ENCODE assay signal across 50 mouse cellular contexts in the genomic region with DNA sequence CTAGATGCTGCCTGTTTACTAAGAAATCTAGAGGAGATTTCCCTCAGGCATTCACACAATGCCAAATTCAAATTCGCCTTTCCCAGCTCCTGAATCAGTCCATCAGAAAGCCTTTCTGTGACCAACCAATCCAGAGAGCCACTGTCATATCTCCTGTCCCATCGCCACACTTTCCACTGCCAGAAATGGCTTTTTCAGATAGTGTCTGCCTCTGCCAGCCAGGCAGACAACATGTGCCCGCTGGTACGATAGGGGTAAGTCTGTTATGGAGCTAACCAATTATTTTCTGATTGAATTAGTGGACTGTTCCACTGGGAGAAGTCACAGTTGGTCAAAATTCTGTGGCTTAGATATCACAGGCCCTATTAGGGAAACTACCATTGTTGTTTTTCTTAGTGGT. TPM values are rescaled to one million over a fixed set of nuclear protein-coding genes. Genes with fewer than 3 reads are reported as not detected.
"Had no signal": no experiment of that assay in that cellular context is flagged by ENCODE, and none has a peak within 500 bp of the region (broad histone marks: within the 10 kb centered on the region; RNA-seq: fewer than 3 reads in every experiment).

No protein-coding gene starts in this region.

- H3K9me3 ChIP-seq: heart, embryonic 10.5 days; heart, embryonic 12.5 days; heart, embryonic 13.5 days; heart, embryonic 15.5 days; hindbrain, embryonic 10.5 days; hindbrain, embryonic 12.5 days; hindbrain, embryonic 13.5 days; hindbrain, embryonic 15.5 days; intestine, embryonic 15.5 days; kidney, embryonic 15.5 days had no signal

- H3K4me3 ChIP-seq: heart, embryonic 10.5 days; heart, embryonic 12.5 days; heart, embryonic 13.5 days; heart, embryonic 15.5 days; hindbrain, embryonic 10.5 days; hindbrain, embryonic 12.5 days; hindbrain, embryonic 13.5 days; hindbrain, embryonic 15.5 days; intestine, embryonic 15.5 days; kidney, embryonic 15.5 days; layer of hippocampus, adult 2 months; left cerebral cortex, adult 2 months had no signal

- H3K27me3 ChIP-seq: heart, embryonic 13.5 days; heart, embryonic 15.5 days; hindbrain, embryonic 12.5 days; hindbrain, embryonic 13.5 days; hindbrain, embryonic 15.5 days; intestine, embryonic 15.5 days; kidney, embryonic 15.5 days had no signal

- H3K4me2 ChIP-seq: heart, embryonic 11.5 days; heart, embryonic 12.5 days; heart, embryonic 13.5 days; heart, embryonic 15.5 days; hindbrain, embryonic 12.5 days; hindbrain, embryonic 13.5 days; hindbrain, embryonic 15.5 days; intestine, embryonic 15.5 days; kidney, embryonic 15.5 days had no signal

- H3K4me1 ChIP-seq: heart, embryonic 10.5 days; heart, embryonic 12.5 days; heart, embryonic 13.5 days; heart, embryonic 15.5 days; intestine, embryonic 15.5 days had no signal

- H3K27ac ChIP-seq: heart, embryonic 10.5 days; heart, embryonic 13.5 days; heart, embryonic 15.5 days; hindbrain, embryonic 10.5 days; hindbrain, embryonic 12.5 days; hindbrain, embryonic 13.5 days; hindbrain, embryonic 15.5 days; hindbrain, postnatal 0 days; intestine, embryonic 15.5 days; kidney, embryonic 15.5 days; kidney, postnatal 0 days; layer of hippocampus, adult 2 months; left cerebral cortex, adult 2 months had no signal

- DNase-seq: heart, postnatal 10 days; heart, postnatal 14 days; heart, postnatal 36 days; heart, postnatal 4 days; kidney, adult 11 months; kidney, adult 18-20 months; kidney, adult 2 months; kidney, adult 8-10 months; kidney, adult 9 months; kidney, postnatal 10 days; kidney, postnatal 14 days; kidney, postnatal 36 days; kidney, postnatal 4 days; layer of hippocampus, adult 9-11 months; layer of hippocampus, postnatal 36 days had no signal

- H3K36me3 ChIP-seq: heart, embryonic 10.5 days; heart, embryonic 12.5 days; heart, embryonic 13.5 days; heart, embryonic 15.5 days; hindbrain, embryonic 10.5 days; hindbrain, embryonic 12.5 days; hindbrain, embryonic 13.5 days; hindbrain, embryonic 15.5 days; intestine, embryonic 15.5 days; kidney, embryonic 15.5 days had no signal

- ATAC-seq: hindbrain, embryonic 16.5 days; hindbrain, postnatal 0 days; inflammation-experienced regulatory T-cells, adult 6 months; intestine, embryonic 15.5 days; intestine, embryonic 16.5 days; intestine, postnatal 0 days had no signal

- H3K9ac ChIP-seq: heart, embryonic 12.5 days; heart, embryonic 13.5 days; heart, embryonic 15.5 days; hindbrain, embryonic 12.5 days; hindbrain, embryonic 13.5 days; hindbrain, embryonic 15.5 days; intestine, embryonic 15.5 days; kidney, embryonic 15.5 days had no signal

RNA-seq across cellular contexts. Expression of a gene that starts 20.4 kb away (rescaled TPM):
- total RNA-seq: heart, postnatal 10 days; heart, postnatal 14 days; heart, postnatal 25 days; heart, postnatal 36 days; heart, postnatal 4 days; hematopoietic stem cell, adult 5-6 weeks; layer of hippocampus, adult 18-20 months; layer of hippocampus, adult 2 months; layer of hippocampus, adult 8-10 months; layer of hippocampus, postnatal 10 days; layer of hippocampus, postnatal 14 days; layer of hippocampus, postnatal 25 days; layer of hippocampus, postnatal 36 days; left cerebral cortex, adult 18-20 months; left cerebral cortex, adult 2 months had no signal
- polyA plus RNA-seq: heart, embryonic 10.5 days; heart, embryonic 11.5 days; heart, embryonic 12.5 days; heart, embryonic 13.5 days; heart, embryonic 14.5 days; heart, embryonic 15.5 days; heart, embryonic 16.5 days; heart, postnatal 0 days; hindbrain, embryonic 10.5 days; hindbrain, embryonic 11.5 days; hindbrain, embryonic 12.5 days; hindbrain, embryonic 13.5 days; hindbrain, embryonic 15.5 days; hindbrain, embryonic 16.5 days; hindbrain, postnatal 0 days; inflammation-experienced regulatory T-cells, adult 6 months; intestine, embryonic 14.5 days; intestine, embryonic 15.5 days; intestine, embryonic 16.5 days; intestine, postnatal 0 days; kidney, embryonic 14.5 days; kidney, embryonic 15.5 days; kidney, embryonic 16.5 days; kidney, postnatal 0 days; large intestine, adult 2 months had no signal

RNA-seq across cellular contexts. Expression of a gene that starts 27.6 kb away (rescaled TPM):
- total RNA-seq: heart, postnatal 25 days; heart, postnatal 36 days; hematopoietic stem cell, adult 5-6 weeks had no signal
- polyA plus RNA-seq: inflammation-experienced regulatory T-cells, adult 6 months; large intestine, adult 2 months had no signal
